7 mouse cellular contexts compared by ENCODE assay signal in genomic region chr2:18048453-18049075, GRCm38 (mm10). TPM values are rescaled to one million over a fixed set of nuclear protein-coding genes. Genes with fewer than 3 reads are reported as not detected.
DNase-seq lines count a peak whose midpoint lies in the region; ATAC-seq and TF ChIP-seq lines count a peak whose summit lies in the region.

Gene Skida1 (minus strand): TSS chr2:18049051.

- no peak for TF ChIP-seq CTCF in thymus, adult 2 months (IDR thresholded peaks at IDR 0.05; ENCODE audit: borderline replicate concordance, control insufficient read depth, extremely low read depth, insufficient read depth, low read length, poor library complexity)
- no peak for TF ChIP-seq CTCF in lung, postnatal 0 days (IDR thresholded peaks at IDR 0.05)

- peak within 1 kb of the TSS; percentile 100 for H3K9ac ChIP-seq in forebrain, embryonic 11.5 days (ENCODE audit: low read length)
- peak within 1 kb of the TSS; percentile 98 for H3K9ac ChIP-seq in intestine, embryonic 16.5 days (ENCODE audit: low read depth, low read length)
- H3K9ac ChIP-seq in lung, postnatal 0 days (replicated peaks; ENCODE audit: low read depth): peak within 1 kb of the TSS; percentile 79

- TF ChIP-seq EP300 in lung, postnatal 0 days (IDR thresholded peaks at IDR 0.05): no peak

- ATAC-seq in forebrain, embryonic 11.5 days (replicated peaks; ENCODE audit: low FRiP score): peak; percentile 69
- peak; percentile 34; the same call in 1 of the 2 replicates for ATAC-seq in intestine, embryonic 16.5 days
- peak; percentile 10; the same call in 1 of the 2 replicates for ATAC-seq in lung, postnatal 0 days

- peaks cover 13% of the 10 kb centered on the region for H3K4me1 ChIP-seq in thymus, adult 2 months (replicated peaks; ENCODE audit: control insufficient read depth, insufficient read depth, low read length)
- H3K4me1 ChIP-seq in forebrain, embryonic 11.5 days (replicated peaks; ENCODE audit: control insufficient read depth, insufficient read depth, low read length): peaks cover 17% of the 10 kb centered on the region
- H3K4me1 ChIP-seq in intestine, embryonic 16.5 days (ENCODE audit: control insufficient read depth, insufficient read depth, low read length): peaks cover 22% of the 10 kb centered on the region
- peaks cover 19% of the 10 kb centered on the region for H3K4me1 ChIP-seq in lung, postnatal 0 days (ENCODE audit: insufficient read depth, low read depth, low read length)

- DNase-seq in thymus, adult 2 months: no peak
- DNase-seq in thymus, adult 18-20 months: no peak
- DNase-seq in forebrain, embryonic 11.5 days (ENCODE audit: low spot score): peak; percentile 64
- peak; percentile 62 for DNase-seq in lung, postnatal 0 days (ENCODE audit: low spot score)
- DNase-seq in T-cell, adult 2 months (ENCODE audit: low spot score): no peak
- DNase-seq in yolk sac, embryonic 10.5 days (ENCODE audit: low spot score): no peak

- no peak within 1 kb of the TSS for H3K27ac ChIP-seq in thymus, adult 2 months (ENCODE audit: control insufficient read depth, insufficient read depth, low read length)
- peak within 1 kb of the TSS; percentile 99 for H3K27ac ChIP-seq in forebrain, embryonic 11.5 days (ENCODE audit: low read depth, low read length)
- H3K27ac ChIP-seq in intestine, embryonic 16.5 days (ENCODE audit: low read length): peak within 1 kb of the TSS; percentile 99
- H3K27ac ChIP-seq in lung, postnatal 0 days (ENCODE audit: low read length): peak within 1 kb of the TSS; percentile 96

- WGBS in thymus, adult 2 months: 6% methylated on average over 17 of the region's 17 CpGs
- under 1% methylated on average over 17 of the region's 17 CpGs for WGBS in forebrain, embryonic 11.5 days
- 1% methylated on average over 17 of the region's 17 CpGs for WGBS in intestine, embryonic 16.5 days
- WGBS in lung, postnatal 0 days: 2% methylated on average over 17 of the region's 17 CpGs

- H3K4me2 ChIP-seq in forebrain, embryonic 11.5 days (ENCODE audit: low read depth, low read length, severe bottlenecking): peak within 1 kb of the TSS; percentile 82
- H3K4me2 ChIP-seq in intestine, embryonic 16.5 days (ENCODE audit: low read depth, low read length): peak within 1 kb of the TSS; percentile 95
- peak within 1 kb of the TSS; percentile 64 for H3K4me2 ChIP-seq in lung, postnatal 0 days (replicated peaks; ENCODE audit: low read depth, low read length)

- no peaks in the 10 kb centered on the region for H3K36me3 ChIP-seq in thymus, adult 2 months (ENCODE audit: control insufficient read depth, insufficient read depth, low read length)
- no peaks in the 10 kb centered on the region for H3K36me3 ChIP-seq in forebrain, embryonic 11.5 days (ENCODE audit: control insufficient read depth, insufficient read depth, low read length)
- no peaks in the 10 kb centered on the region for H3K36me3 ChIP-seq in intestine, embryonic 16.5 days (ENCODE audit: control insufficient read depth, insufficient read depth, low read length)
- no peaks in the 10 kb centered on the region for H3K36me3 ChIP-seq in lung, postnatal 0 days (ENCODE audit: insufficient read depth, low read length)

- no peaks in the 10 kb centered on the region for H3K9me3 ChIP-seq in forebrain, embryonic 11.5 days (ENCODE audit: control insufficient read depth, low read length)
- no peaks in the 10 kb centered on the region for H3K9me3 ChIP-seq in intestine, embryonic 16.5 days (ENCODE audit: control insufficient read depth, low read length)
- no peaks in the 10 kb centered on the region for H3K9me3 ChIP-seq in lung, postnatal 0 days (ENCODE audit: low read length)

- no peak for TF ChIP-seq POLR2A in thymus, adult 2 months (IDR thresholded peaks at IDR 0.05; ENCODE audit: control insufficient read depth, extremely low read depth, insufficient read depth, low read length, poor library complexity)

- peaks cover 27% of the 10 kb centered on the region for H3K27me3 ChIP-seq in thymus, adult 2 months (ENCODE audit: control insufficient read depth, insufficient read depth, low read length)
- H3K27me3 ChIP-seq in forebrain, embryonic 11.5 days (ENCODE audit: control insufficient read depth, insufficient read depth, low read length): no peaks in the 10 kb centered on the region
- no peaks in the 10 kb centered on the region for H3K27me3 ChIP-seq in intestine, embryonic 16.5 days (replicated peaks; ENCODE audit: control insufficient read depth, insufficient read depth, low read length)
- no peaks in the 10 kb centered on the region for H3K27me3 ChIP-seq in lung, postnatal 0 days (replicated peaks; ENCODE audit: insufficient read depth, low read length)

- peak within 1 kb of the TSS; percentile 57 for H3K4me3 ChIP-seq in thymus, adult 2 months (ENCODE audit: control insufficient read depth, insufficient read depth, low read length)
- peak within 1 kb of the TSS; percentile 99 for H3K4me3 ChIP-seq in forebrain, embryonic 11.5 days (ENCODE audit: low read depth, low read length)
- H3K4me3 ChIP-seq in intestine, embryonic 16.5 days (ENCODE audit: low read length): peak within 1 kb of the TSS; percentile 87
- H3K4me3 ChIP-seq in lung, postnatal 0 days (ENCODE audit: low read depth, low read length): peak within 1 kb of the TSS; percentile 81

RNA-seq across cellular contexts. Expression of gene Skida1, which starts in this region (rescaled TPM):
- polyA plus RNA-seq in thymus, adult 2 months (2012; rRNA removed): 0.38 and 0.41 TPM in 2 replicates
- 20.2 and 23.3 TPM in 2 replicates for polyA plus RNA-seq in forebrain, embryonic 11.5 days (2014; fragmentation: Nextera tagmentation; extraction: Ambion mirVana)
- polyA plus RNA-seq in intestine, embryonic 16.5 days (2015; fragmentation: Nextera tagmentation; extraction: Ambion mirVana): 2.0 and 2.7 TPM in 2 replicates
- polyA plus RNA-seq in lung, postnatal 0 days (2015; fragmentation: Nextera tagmentation; extraction: Ambion mirVana): 2.5 and 3.0 TPM in 2 replicates

Comparison
In these comparisons a context has a peak if more than half of its experiments do, and no peak if none do; other contexts are left out.
1. DNase-seq: peak in forebrain, embryonic 11.5 days (single experiment) and lung, postnatal 0 days (single experiment); none in thymus, adult 2 months (single experiment), thymus, adult 18-20 months (0 of 2), T-cell, adult 2 months (single experiment) and yolk sac, embryonic 10.5 days (single experiment).
2. ATAC-seq: peak in every context shown above with its lines; median percentile 69 in forebrain, embryonic 11.5 days; 34 in intestine, embryonic 16.5 days; 10 in lung, postnatal 0 days.
3. Peak in every context shown above with its lines, with median percentiles within 50 percentile points of each other: H3K4me3 ChIP-seq, H3K4me2 ChIP-seq and H3K9ac ChIP-seq.